Mouse (Mus musculus) liver, embryonic 14.5 days (tissue): ENCODE measurements at regions not wholly inside any gene's neighbourhood (a gene's known extent, or its start where the extent isn't known, plus 50 kb on each side); places are given as distances from the start of the nearest gene placed in this dataset.

ENCODE experiments used
- CTCF ChIP-seq: IDR thresholded peaks from 2 replicates; pipeline ENCODE4 v1.5.1; 2016; ENCODE audit warnings: antibody characterized with exemption, low read depth, control low read depth
- EP300 ChIP-seq: IDR thresholded peaks from 2 replicates; pipeline ENCODE4 v1.6.1; 2016; ENCODE audit warnings: antibody characterized with exemption, low read depth

- TF ChIP-seq CTCF = no peak
- TF ChIP-seq EP300 = no peak
Measured at GRCm38 (mm10) chr4:7847411-7847810, 391.4 kb downstream of the Car8 start.
